Mouse (Mus musculus) liver, adult 2 months (tissue): ENCODE data around the gene Madcam1. TPM values are rescaled to one million over a fixed set of nuclear protein-coding genes. Genes with fewer than 3 reads are reported as not detected.

ENCODE experiments used
- DNase-seq: peaks from one replicate; pipeline ENCODE4 v3.0.0-alpha.2; 2011; ENCODE audit warnings: low read depth, low spot score; ENCODE audit errors: extremely low read depth
- H3K27ac ChIP-seq: fragments of 200-500 bp; replicated peaks from 2 replicates; pipeline ENCODE4 v1.5.1; 2012; ENCODE audit warnings: low read depth, mild to moderate bottlenecking, control low read depth, inconsistent platforms, low read length; ENCODE audit not compliant: insufficient read depth
- H3K27me3 ChIP-seq: fragments of 200-500 bp; 2 replicates; pipeline ENCODE4 v1.6.1; 2012; ENCODE audit warnings: mild to moderate bottlenecking, moderate library complexity, low read length, inconsistent platforms; ENCODE audit not compliant: control insufficient read depth, insufficient read depth
- H3K36me3 ChIP-seq: fragments of 200-500 bp; 2 replicates; pipeline ENCODE4 v1.6.1; 2012; ENCODE audit warnings: low read length, inconsistent platforms; ENCODE audit not compliant: control insufficient read depth, insufficient read depth
- H3K4me1 ChIP-seq: fragments of 200-500 bp; 2 replicates; pipeline ENCODE4 v1.6.1; 2011; ENCODE audit warnings: low read length; ENCODE audit not compliant: control insufficient read depth, insufficient read depth
- H3K4me3 ChIP-seq: fragments of 200-500 bp; 2 replicates; pipeline ENCODE4 v1.5.1; 2011; ENCODE audit warnings: low read depth, mild to moderate bottlenecking, control low read depth, low read length, moderate library complexity; ENCODE audit not compliant: insufficient read depth
- H3K79me2 ChIP-seq: fragments of 200-500 bp; 2 replicates; pipeline ENCODE4 v1.6.1; 2012; ENCODE audit warnings: inconsistent platforms, mild to moderate bottlenecking, low read length, moderate library complexity; ENCODE audit not compliant: control insufficient read depth, insufficient read depth
- H3K9ac ChIP-seq: fragments of 200-500 bp; 2 replicates; pipeline ENCODE4 v1.6.1; 2012; ENCODE audit warnings: low read depth, mild to moderate bottlenecking, control low read depth, inconsistent platforms, low read length
- CTCF ChIP-seq: fragments of 200-500 bp; IDR thresholded peaks from 2 replicates; pipeline ENCODE4 v1.5.1; 2011; ENCODE audit warnings: low read depth, low read length, control low read depth
- POLR2A ChIP-seq: fragments of 200-500 bp; IDR thresholded peaks from 2 replicates; pipeline ENCODE4 v1.6.1; 2011; ENCODE audit warnings: low read length, control low read depth; ENCODE audit not compliant: insufficient read depth; ENCODE audit errors: extremely low read depth
- WGBS: fragments of 180-500 bp; shearing (Covaris S2); methylation state at CpG from one replicate; pipeline ENCODE4 v1.1.7; 2018; 5-methylcytosine and 5-hydroxymethylcytosine counted together
- polyA plus RNA-seq: library from polyadenylated mRNA; depleted of rRNA; stranded (reverse); fragments of >200 nt; gene quantifications from 2 replicates; pipeline ENCODE4 v1.2.3, GENCODE M21; 2012
- total RNA-seq: library from RNA; depleted of rRNA; stranded (reverse); fragments of >200 nt; gene quantifications from 2 replicates; pipeline ENCODE4 v1.2.3, GENCODE M21; 2014

Gene Madcam1
- total and polyA plus RNA-seq, 2 experiments = not detected

DNA sequence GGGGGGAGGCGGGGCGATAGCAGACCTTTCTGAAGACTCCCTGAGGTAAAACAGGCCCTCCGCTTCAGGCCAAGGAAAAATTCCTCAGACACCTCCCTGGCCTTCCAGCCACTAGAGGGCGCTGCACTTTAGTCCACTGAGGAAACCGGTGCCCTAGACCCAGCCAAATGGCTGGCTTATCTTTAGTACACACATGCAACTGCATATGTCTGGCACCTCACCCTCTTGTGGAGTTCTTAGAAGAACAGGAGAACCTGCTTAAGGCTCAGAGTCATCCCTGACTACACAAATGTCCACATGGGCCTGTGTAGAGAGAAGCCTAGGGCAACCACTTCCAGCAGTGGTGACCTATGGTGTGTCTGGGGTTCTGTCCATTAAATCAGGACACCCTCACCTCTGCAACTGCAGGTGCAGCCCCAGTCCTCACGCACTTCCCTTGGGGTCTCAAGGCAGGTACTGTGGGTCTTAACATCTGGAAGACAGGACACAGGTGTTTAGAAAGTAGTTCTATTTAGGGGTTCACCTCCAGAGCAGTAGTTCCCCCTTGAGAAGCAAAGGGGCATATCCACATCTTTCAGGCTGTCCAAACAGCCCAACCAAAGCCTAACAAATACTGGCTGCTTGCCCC lies 48.3 kb downstream of the Madcam1 start:
- H3K79me2 ChIP-seq = peaks cover 9% of the 10 kb centered on the region
- H3K27me3 ChIP-seq = peaks cover 10% of the 10 kb centered on the region
- TF ChIP-seq POLR2A (no peak), CTCF (peak; percentile 88)
- no peak overlapping the region for H3K4me3 ChIP-seq
- no peak overlapping the region for H3K27ac ChIP-seq
- peak; percentile 52 for DNase-seq
- H3K9ac ChIP-seq = no peak overlapping the region
- peaks cover 3% of the 10 kb centered on the region; the same call in 1 of the 2 replicates for H3K36me3 ChIP-seq
- 12% methylated on average over 6 of the region's 6 CpGs for WGBS
- no peaks in the 10 kb centered on the region for H3K4me1 ChIP-seq

DNA sequence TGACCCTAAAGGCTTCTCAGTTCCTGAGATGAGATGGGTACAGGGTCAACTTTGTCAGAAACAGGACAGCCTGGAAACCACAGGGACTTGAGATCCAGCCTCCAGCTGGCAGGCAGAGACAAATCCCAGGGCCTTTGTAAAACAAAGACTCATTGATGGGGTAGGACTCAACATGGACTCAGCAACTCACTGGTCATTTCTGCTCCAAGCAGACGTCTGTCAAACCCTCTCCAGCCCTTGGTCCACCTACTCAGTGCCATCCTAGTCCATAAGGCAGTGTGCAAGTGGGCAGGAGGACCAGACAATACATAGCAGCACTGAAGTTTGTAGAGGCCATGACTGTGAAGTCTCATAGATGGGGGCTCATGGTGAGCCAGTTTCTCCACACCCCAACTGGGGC lies 48.8 kb downstream of the Madcam1 start:
- Histone ChIP-seq H3K9ac (no peak overlapping the region), H3K4me1 (no peaks in the 10 kb centered on the region), H3K36me3 (peaks cover 3% of the 10 kb centered on the region; the same call in 1 of the 2 replicates), H3K27me3 (peaks cover 10% of the 10 kb centered on the region), H3K4me3 (no peak overlapping the region), H3K79me2 (peaks cover 6% of the 10 kb centered on the region; the same call in 1 of the 2 replicates), H3K27ac (no peak overlapping the region)
- TF ChIP-seq CTCF (no peak), POLR2A (no peak)
- 16% methylated on average over 1 of the region's 1 CpGs for whole genome bisulfite sequencing
- no peak for DNase-seq

DNA sequence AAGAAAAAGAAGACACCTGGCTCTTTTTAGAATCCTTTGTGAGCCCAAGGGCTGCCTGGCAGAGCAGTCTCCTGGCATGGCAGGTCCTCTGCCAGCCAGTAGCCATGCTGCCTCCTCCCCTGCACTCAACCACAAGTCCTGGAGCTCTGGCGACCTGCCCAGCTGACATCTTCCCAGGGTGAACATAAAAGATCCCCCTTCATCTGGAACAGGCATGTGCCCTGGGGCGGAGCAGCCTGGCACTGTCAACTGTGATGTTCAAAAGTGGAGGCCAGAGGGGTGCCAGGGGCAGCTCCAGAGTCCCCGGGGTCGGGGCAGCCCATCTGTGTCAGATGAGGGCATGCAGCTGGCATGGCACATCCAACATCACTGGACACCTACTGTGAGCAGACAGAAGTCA lies 50.6 kb downstream of the Madcam1 start:
- DNase-seq = no peak
- H3K4me1 ChIP-seq = no peaks in the 10 kb centered on the region
- 67% methylated on average over 4 of the region's 4 CpGs for WGBS
- peaks cover 10% of the 10 kb centered on the region for H3K27me3 ChIP-seq
- H3K4me3 ChIP-seq = no peak overlapping the region
- no peak overlapping the region for H3K27ac ChIP-seq
- no peaks in the 10 kb centered on the region for H3K79me2 ChIP-seq
- peaks cover 3% of the 10 kb centered on the region; the same call in 1 of the 2 replicates for H3K36me3 ChIP-seq
- TF ChIP-seq CTCF = no peak
- TF ChIP-seq POLR2A = no peak
- no peak overlapping the region for H3K9ac ChIP-seq

DNA sequence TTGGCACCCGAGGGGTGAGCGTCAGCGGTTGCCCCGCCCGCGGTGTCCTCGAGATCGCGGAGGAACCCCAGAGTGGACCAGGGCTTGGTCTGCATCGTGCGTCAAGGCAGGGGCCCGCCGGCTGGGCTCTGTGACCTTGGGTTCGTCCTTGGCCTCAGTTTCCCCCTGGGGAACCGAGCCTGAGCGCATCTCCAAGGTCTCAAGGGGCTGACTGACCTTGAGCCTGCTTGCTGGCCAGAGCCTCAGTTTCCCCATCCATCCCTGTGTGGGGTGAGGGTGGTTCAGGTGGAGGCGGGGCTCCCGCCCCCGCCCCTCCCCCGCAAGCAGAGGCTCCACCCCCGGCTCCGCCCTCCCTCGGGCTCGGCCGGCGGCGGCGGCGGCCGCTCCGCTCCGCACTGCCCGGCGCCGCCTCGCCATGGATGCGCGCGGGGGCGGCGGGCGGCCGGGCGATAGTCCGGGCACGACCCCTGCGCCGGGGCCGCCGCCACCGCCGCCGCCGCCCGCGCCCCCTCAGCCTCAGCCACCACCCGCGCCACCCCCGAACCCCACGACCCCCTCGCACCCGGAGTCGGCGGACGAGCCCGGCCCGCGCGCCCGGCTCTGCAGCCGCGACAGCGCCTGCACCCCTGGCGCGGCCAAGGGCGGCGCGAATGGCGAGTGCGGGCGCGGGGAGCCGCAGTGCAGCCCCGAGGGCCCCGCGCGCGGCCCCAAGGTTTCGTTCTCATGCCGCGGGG lies 52.1 kb downstream of the Madcam1 start, which contains the start of gene Hcn2:
TSS of gene Hcn2 (plus strand) at position 381 of the 734 bp plus-strand sequence.
- 2% methylated on average over 91 of the region's 91 CpGs for WGBS
- no peak for DNase-seq
- Histone ChIP-seq H3K79me2 (no peaks in the 10 kb centered on the region), H3K4me1 (no peaks in the 10 kb centered on the region), H3K36me3 (no peaks in the 10 kb centered on the region), H3K4me3 (peak within 1 kb of the TSS; percentile 64; the same call in 1 of the 2 replicates), H3K27me3 (peaks cover 10% of the 10 kb centered on the region), H3K27ac (no peak within 1 kb of the TSS), H3K9ac (no peak within 1 kb of the TSS)
- TF ChIP-seq CTCF = no peak
- TF ChIP-seq POLR2A = no peak

DNA sequence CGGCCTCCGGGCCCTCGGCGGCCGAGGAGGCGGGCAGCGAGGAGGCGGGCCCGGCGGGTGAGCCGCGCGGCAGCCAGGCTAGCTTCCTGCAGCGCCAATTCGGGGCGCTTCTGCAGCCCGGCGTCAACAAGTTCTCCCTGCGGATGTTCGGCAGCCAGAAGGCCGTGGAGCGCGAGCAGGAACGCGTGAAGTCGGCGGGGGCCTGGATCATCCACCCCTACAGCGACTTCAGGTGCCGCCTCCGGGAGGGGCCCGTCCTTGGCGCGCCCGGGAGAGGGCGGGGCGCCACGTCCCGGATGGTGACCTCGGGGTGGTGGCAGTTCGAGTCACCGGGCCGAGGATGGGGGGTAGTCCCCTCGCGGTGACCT lies 52.6 kb downstream of the Madcam1 start:
- WGBS = under 1% methylated on average over 43 of the region's 44 CpGs
- no peaks in the 10 kb centered on the region for H3K4me1 ChIP-seq
- no peak for DNase-seq
- H3K27me3 ChIP-seq = peaks cover 10% of the 10 kb centered on the region
- H3K4me3 ChIP-seq = peak overlapping the region; percentile 64; the same call in 1 of the 2 replicates
- H3K36me3 ChIP-seq = no peaks in the 10 kb centered on the region
- H3K9ac ChIP-seq = no peak overlapping the region
- no peaks in the 10 kb centered on the region for H3K79me2 ChIP-seq
- H3K27ac ChIP-seq = no peak overlapping the region
- TF ChIP-seq CTCF (no peak), POLR2A (no peak)
